Mouse (Mus musculus): ENCODE data around the gene Rps6kb1. TPM values are rescaled to one million over a fixed set of nuclear protein-coding genes. Genes with fewer than 3 reads are reported as not detected.

Gene Rps6kb1
- polyA plus RNA-seq, 1 experiment from 2014 or later, result 63.2 TPM

GRCm38 (mm10) chr11:86516620-86517019, 28.0 kb downstream of the Rps6kb1 start:
- Histone ChIP-seq H3K27ac (replicated peaks; ENCODE audit: low read depth, low read length) (no peak overlapping the region), H3K27me3 (ENCODE audit: control insufficient read depth, insufficient read depth, low read length) (no peaks in the 10 kb centered on the region), H3K9me3 (ENCODE audit: control insufficient read depth, low read length) (no peaks in the 10 kb centered on the region), H3K4me3 (ENCODE audit: low read depth, low read length) (no peak overlapping the region), H3K4me2 (ENCODE audit: low read depth, severe bottlenecking) (no peak overlapping the region), H3K4me1 (ENCODE audit: control insufficient read depth, insufficient read depth, low read length) (no peaks in the 10 kb centered on the region), H3K36me3 (ENCODE audit: control insufficient read depth, insufficient read depth, low read length) (peaks cover 15% of the 10 kb centered on the region), H3K9ac (ENCODE audit: low read length) (no peak overlapping the region)
- WGBS, result 89% methylated on average over 3 of the region's 3 CpGs
- no peak for ATAC-seq (ENCODE audit: insufficient number of reproducible peaks, low FRiP score, low TSS enrichment, low read depth)
- no peak for DNase-seq (ENCODE audit: low spot score)

DNA sequence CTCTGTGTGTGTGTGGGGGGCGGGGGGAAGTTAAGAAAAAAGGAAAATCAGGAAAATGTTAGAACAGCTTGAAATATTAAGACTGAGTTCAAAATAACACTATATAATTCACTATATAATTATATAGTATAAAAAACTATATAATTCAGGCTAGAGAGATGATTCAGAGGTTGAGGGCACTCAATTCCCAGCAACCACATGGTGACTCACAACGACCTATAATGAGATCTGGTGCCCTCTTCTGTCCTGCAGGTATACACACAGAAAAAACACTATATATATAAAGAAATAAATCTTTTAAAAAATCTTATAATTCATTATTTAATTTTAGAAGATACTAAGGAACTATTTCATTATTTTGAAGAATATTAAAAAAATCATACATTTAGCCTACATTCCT, 36.6 kb downstream of the Rps6kb1 start:
- no peaks in the 10 kb centered on the region for H3K9me3 ChIP-seq (ENCODE audit: control insufficient read depth, low read length)
- H3K4me2 ChIP-seq (ENCODE audit: low read depth, severe bottlenecking), result no peak overlapping the region
- ATAC-seq (ENCODE audit: insufficient number of reproducible peaks, low FRiP score, low TSS enrichment, low read depth) (no peak), DNase-seq (ENCODE audit: low spot score) (no peak)
- H3K36me3 ChIP-seq (ENCODE audit: control insufficient read depth, insufficient read depth, low read length), result peaks cover 21% of the 10 kb centered on the region
- 95% methylated on average over 2 of the region's 2 CpGs for WGBS
- H3K27me3 ChIP-seq (ENCODE audit: control insufficient read depth, insufficient read depth, low read length), result no peaks in the 10 kb centered on the region
- no peak overlapping the region for H3K4me3 ChIP-seq (ENCODE audit: low read depth, low read length)
- H3K9ac ChIP-seq (ENCODE audit: low read length), result no peak overlapping the region
- no peak overlapping the region for H3K27ac ChIP-seq (replicated peaks; ENCODE audit: low read depth, low read length)
- H3K4me1 ChIP-seq (ENCODE audit: control insufficient read depth, insufficient read depth, low read length), result no peaks in the 10 kb centered on the region

- ATAC-seq (ENCODE audit: insufficient number of reproducible peaks, low FRiP score, low TSS enrichment, low read depth), result no peak
- Histone ChIP-seq H3K4me2 (ENCODE audit: low read depth, severe bottlenecking) (no peak overlapping the region), H3K27me3 (ENCODE audit: control insufficient read depth, insufficient read depth, low read length) (no peaks in the 10 kb centered on the region), H3K9me3 (ENCODE audit: control insufficient read depth, low read length) (no peaks in the 10 kb centered on the region), H3K4me3 (ENCODE audit: low read depth, low read length) (no peak overlapping the region), H3K9ac (ENCODE audit: low read length) (no peak overlapping the region), H3K36me3 (ENCODE audit: control insufficient read depth, insufficient read depth, low read length) (peaks cover 21% of the 10 kb centered on the region), H3K27ac (replicated peaks; ENCODE audit: low read depth, low read length) (no peak overlapping the region), H3K4me1 (ENCODE audit: control insufficient read depth, insufficient read depth, low read length) (no peaks in the 10 kb centered on the region)
- no peak for DNase-seq (ENCODE audit: low spot score)
- 87% methylated on average over 2 of the region's 2 CpGs for WGBS
Measured at GRCm38 (mm10) chr11:86507334-86507733, 37.3 kb downstream of the Rps6kb1 start.

DNA sequence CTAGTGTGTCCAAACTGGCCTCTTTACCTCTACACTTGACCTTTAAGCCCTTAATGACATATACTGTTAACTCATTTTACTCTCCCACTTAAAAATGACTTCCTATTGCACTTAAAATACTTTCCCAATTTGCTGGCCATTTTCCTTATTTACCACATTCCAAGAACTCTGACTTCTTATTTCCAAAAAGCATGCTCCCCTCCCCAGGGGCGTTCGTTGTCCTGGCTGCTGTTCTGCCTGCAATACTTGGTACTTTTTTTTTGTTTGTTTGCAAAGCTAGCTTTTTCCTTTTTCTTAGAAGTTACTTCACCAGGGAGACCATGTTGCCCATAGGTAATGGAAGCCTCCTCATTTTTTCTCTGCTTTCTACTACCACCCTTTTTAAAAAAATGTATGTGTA, 41.5 kb downstream of the Rps6kb1 start:
- no peak for ATAC-seq (ENCODE audit: insufficient number of reproducible peaks, low FRiP score, low TSS enrichment, low read depth)
- H3K36me3 ChIP-seq (ENCODE audit: control insufficient read depth, insufficient read depth, low read length), result peaks cover 9% of the 10 kb centered on the region
- H3K27ac ChIP-seq (replicated peaks; ENCODE audit: low read depth, low read length), result no peak overlapping the region
- WGBS, result 91% methylated on average over 2 of the region's 2 CpGs
- no peak overlapping the region for H3K9ac ChIP-seq (ENCODE audit: low read length)
- DNase-seq (ENCODE audit: low spot score), result no peak
- no peaks in the 10 kb centered on the region for H3K4me1 ChIP-seq (ENCODE audit: control insufficient read depth, insufficient read depth, low read length)
- H3K9me3 ChIP-seq (ENCODE audit: control insufficient read depth, low read length), result no peaks in the 10 kb centered on the region
- no peak overlapping the region for H3K4me2 ChIP-seq (ENCODE audit: low read depth, severe bottlenecking)
- no peak overlapping the region for H3K4me3 ChIP-seq (ENCODE audit: low read depth, low read length)
- H3K27me3 ChIP-seq (ENCODE audit: control insufficient read depth, insufficient read depth, low read length), result no peaks in the 10 kb centered on the region

DNA sequence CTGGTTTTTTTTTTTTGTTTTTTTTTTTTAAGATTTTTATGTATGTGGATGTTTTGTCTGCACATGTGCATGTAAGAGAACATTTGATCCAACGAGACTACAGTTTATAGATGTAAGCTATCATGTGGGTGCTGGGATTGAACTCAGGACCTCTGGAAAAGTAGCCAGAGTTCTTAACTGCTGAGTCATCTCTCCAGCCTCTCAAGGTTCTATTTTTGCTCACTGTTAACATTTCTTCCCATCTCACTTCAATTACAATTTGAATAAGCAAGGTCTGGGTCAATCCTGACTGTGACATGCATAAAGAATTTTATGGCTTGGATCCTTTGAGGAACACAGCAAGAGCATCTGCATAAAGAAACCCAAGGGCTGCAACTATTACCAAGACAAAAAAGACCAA, 43.8 kb downstream of the Rps6kb1 start:
- Histone ChIP-seq H3K27me3 (ENCODE audit: control insufficient read depth, insufficient read depth, low read length) (no peaks in the 10 kb centered on the region), H3K27ac (replicated peaks; ENCODE audit: low read depth, low read length) (no peak overlapping the region), H3K4me1 (ENCODE audit: control insufficient read depth, insufficient read depth, low read length) (no peaks in the 10 kb centered on the region), H3K9ac (ENCODE audit: low read length) (no peak overlapping the region), H3K4me3 (ENCODE audit: low read depth, low read length) (no peak overlapping the region), H3K36me3 (ENCODE audit: control insufficient read depth, insufficient read depth, low read length) (peaks cover 12% of the 10 kb centered on the region), H3K9me3 (ENCODE audit: control insufficient read depth, low read length) (no peaks in the 10 kb centered on the region), H3K4me2 (ENCODE audit: low read depth, severe bottlenecking) (no peak overlapping the region)
- ATAC-seq (ENCODE audit: insufficient number of reproducible peaks, low FRiP score, low TSS enrichment, low read depth) (no peak), DNase-seq (ENCODE audit: low spot score) (no peak)
- WGBS, result 90% methylated on average over 1 of the region's 1 CpGs

DNA sequence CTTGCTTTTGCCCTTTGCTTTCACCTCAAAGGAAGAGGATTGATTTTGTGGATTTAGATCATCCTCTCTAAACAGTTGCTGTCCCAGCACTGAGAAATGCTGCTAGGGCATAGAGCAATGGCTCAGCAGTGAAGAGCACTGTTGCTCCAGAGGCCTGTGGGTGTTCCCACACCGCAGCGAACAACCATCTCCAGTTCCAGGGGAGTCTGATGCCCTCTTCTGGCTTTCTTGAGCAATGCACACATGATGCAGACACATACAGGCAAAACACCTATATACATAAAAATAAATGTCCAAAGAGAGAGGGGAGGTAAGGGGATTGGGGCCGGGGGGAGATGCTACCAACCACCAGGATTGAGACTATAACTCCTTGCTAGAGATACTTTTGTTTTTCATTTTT, 46.7 kb downstream of the Rps6kb1 start:
- ATAC-seq (ENCODE audit: insufficient number of reproducible peaks, low FRiP score, low TSS enrichment, low read depth), result no peak
- peaks cover 6% of the 10 kb centered on the region; the same call in 1 of the 2 replicates for H3K36me3 ChIP-seq (ENCODE audit: control insufficient read depth, insufficient read depth, low read length)

GRCm38 (mm10) chr11:86497356-86497755, 47.2 kb downstream of the Rps6kb1 start:
- no peak overlapping the region for H3K4me2 ChIP-seq (ENCODE audit: low read depth, severe bottlenecking)
- ATAC-seq (ENCODE audit: insufficient number of reproducible peaks, low FRiP score, low TSS enrichment, low read depth), result no peak
- 94% methylated on average over 1 of the region's 1 CpGs for WGBS

More for the DNA sequence above, 46.7 kb downstream of the Rps6kb1 start:
- Histone ChIP-seq H3K27ac (replicated peaks; ENCODE audit: low read depth, low read length) (no peak overlapping the region), H3K9me3 (ENCODE audit: control insufficient read depth, low read length) (no peaks in the 10 kb centered on the region), H3K4me3 (ENCODE audit: low read depth, low read length) (no peak overlapping the region), H3K4me2 (ENCODE audit: low read depth, severe bottlenecking) (no peak overlapping the region), H3K4me1 (ENCODE audit: control insufficient read depth, insufficient read depth, low read length) (no peaks in the 10 kb centered on the region), H3K27me3 (ENCODE audit: control insufficient read depth, insufficient read depth, low read length) (no peaks in the 10 kb centered on the region), H3K9ac (ENCODE audit: low read length) (no peak overlapping the region)
- WGBS, result 81% methylated on average over 3 of the region's 3 CpGs
- DNase-seq (ENCODE audit: low spot score), result no peak

DNA sequence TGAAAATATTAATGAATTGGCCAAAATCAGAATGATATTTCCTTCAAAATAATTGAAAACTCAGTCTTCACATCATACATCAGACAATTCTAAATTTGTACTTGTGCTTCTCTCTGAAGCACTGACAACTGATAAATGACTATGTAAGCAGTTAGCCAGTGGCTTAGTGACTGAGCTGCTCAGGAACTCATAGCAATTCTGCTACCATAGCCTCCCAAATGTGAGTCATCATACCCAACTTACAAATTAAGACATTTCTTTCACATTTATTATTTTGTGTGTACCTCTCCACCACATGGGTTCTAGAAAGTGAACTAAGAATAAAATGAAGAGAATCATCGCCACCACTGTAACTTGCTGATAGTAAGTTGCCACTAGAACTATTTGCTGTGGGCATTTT, 53.8 kb downstream of the Rps6kb1 start:
- WGBS, result 96% methylated on average over 1 of the region's 1 CpGs

More at GRCm38 (mm10) chr11:86497356-86497755, 47.2 kb downstream of the Rps6kb1 start:
- Histone ChIP-seq H3K4me3 (ENCODE audit: low read depth, low read length) (no peak overlapping the region), H3K27me3 (ENCODE audit: control insufficient read depth, insufficient read depth, low read length) (no peaks in the 10 kb centered on the region), H3K4me1 (ENCODE audit: control insufficient read depth, insufficient read depth, low read length) (no peaks in the 10 kb centered on the region), H3K27ac (replicated peaks; ENCODE audit: low read depth, low read length) (no peak overlapping the region), H3K9me3 (ENCODE audit: control insufficient read depth, low read length) (no peaks in the 10 kb centered on the region), H3K9ac (ENCODE audit: low read length) (no peak overlapping the region), H3K36me3 (ENCODE audit: control insufficient read depth, insufficient read depth, low read length) (peaks cover 6% of the 10 kb centered on the region; the same call in 1 of the 2 replicates)
- DNase-seq (ENCODE audit: low spot score), result no peak

GRCm38 (mm10) chr11:86484910-86485510, 59.6 kb downstream of the Rps6kb1 start:
- Histone ChIP-seq H3K27me3 (ENCODE audit: control insufficient read depth, insufficient read depth, low read length) (no peaks in the 10 kb centered on the region), H3K4me3 (ENCODE audit: low read depth, low read length) (peak overlapping the region; percentile 76), H3K27ac (replicated peaks; ENCODE audit: low read depth, low read length) (no peak overlapping the region; the same call in 1 of the 2 replicates), H3K9ac (ENCODE audit: low read length) (peak overlapping the region; percentile 77), H3K4me2 (ENCODE audit: low read depth, severe bottlenecking) (peak overlapping the region; percentile 78), H3K9me3 (ENCODE audit: control insufficient read depth, low read length) (no peaks in the 10 kb centered on the region), H3K36me3 (ENCODE audit: control insufficient read depth, insufficient read depth, low read length) (no peaks in the 10 kb centered on the region), H3K4me1 (ENCODE audit: control insufficient read depth, insufficient read depth, low read length) (peaks cover 4% of the 10 kb centered on the region)
- DNase-seq (ENCODE audit: low spot score) (peak; percentile 71), ATAC-seq (ENCODE audit: insufficient number of reproducible peaks, low FRiP score, low TSS enrichment, low read depth) (0 out of 2 replicates have a peak, but pooled peaks have one; percentile 8)
- 0% methylated on average over 25 of the region's 25 CpGs for WGBS

More for the DNA sequence above, 53.8 kb downstream of the Rps6kb1 start:
- Histone ChIP-seq H3K9me3 (ENCODE audit: control insufficient read depth, low read length) (no peaks in the 10 kb centered on the region), H3K4me2 (ENCODE audit: low read depth, severe bottlenecking) (no peak overlapping the region), H3K36me3 (ENCODE audit: control insufficient read depth, insufficient read depth, low read length) (no peaks in the 10 kb centered on the region), H3K9ac (ENCODE audit: low read length) (no peak overlapping the region), H3K27ac (replicated peaks; ENCODE audit: low read depth, low read length) (no peak overlapping the region), H3K27me3 (ENCODE audit: control insufficient read depth, insufficient read depth, low read length) (no peaks in the 10 kb centered on the region), H3K4me3 (ENCODE audit: low read depth, low read length) (no peak overlapping the region), H3K4me1 (ENCODE audit: control insufficient read depth, insufficient read depth, low read length) (no peaks in the 10 kb centered on the region; the same call in 1 of the 2 replicates)
- no peak for ATAC-seq (ENCODE audit: insufficient number of reproducible peaks, low FRiP score, low TSS enrichment, low read depth)
- no peak for DNase-seq (ENCODE audit: low spot score)
